Mouse (Mus musculus) myocyte (in vitro differentiated cells): Measurements from ENCODE around the gene Txk. TPM values are rescaled to one million over a fixed set of nuclear protein-coding genes. Genes with fewer than 3 reads are reported as not detected.

Experiments used
- H3K27me3 ChIP-seq: one replicate; pipeline ENCODE4 v1.6.1; 2011; ENCODE audit not compliant: control insufficient read depth, insufficient read depth, insufficient read length
- H3K36me3 ChIP-seq: one replicate; pipeline ENCODE4 v1.6.1; 2011; ENCODE audit not compliant: control insufficient read depth, insufficient read depth
- H3K4me2 ChIP-seq: one replicate; pipeline ENCODE4 v1.6.1; 2011; ENCODE audit warnings: low read depth, control low read depth
- H3K4me3 ChIP-seq: one replicate; pipeline ENCODE4 v1.5.1; 2011; ENCODE audit warnings: mild to moderate bottlenecking, control low read depth, moderate library complexity
- H3K79me2 ChIP-seq: one replicate; pipeline ENCODE4 v1.6.1; 2011; ENCODE audit not compliant: control insufficient read depth, insufficient read depth
- H3ac ChIP-seq: one replicate; pipeline ENCODE4 v1.6.1; 2011; ENCODE audit not compliant: control insufficient read depth, insufficient read length
- CEBPB ChIP-seq: IDR thresholded peaks from 2 replicates; pipeline ENCODE4 v1.6.1; 2011; ENCODE audit warnings: mild to moderate bottlenecking, moderate library complexity; ENCODE audit not compliant: poor library complexity, insufficient read depth, severe bottlenecking
- E2F4 ChIP-seq: IDR thresholded peaks from one replicate; pipeline ENCODE4 v1.6.1; 2011; ENCODE audit warnings: mild to moderate bottlenecking, control low read depth, moderate library complexity; ENCODE audit not compliant: insufficient read depth
- MAX ChIP-seq: IDR thresholded peaks from one replicate; pipeline ENCODE4 v1.6.1; 2011; ENCODE audit warnings: low read depth, mild to moderate bottlenecking, control low read depth
- MYOD1 ChIP-seq, 3 experiments: IDR thresholded peaks; one replicate each; pipeline ENCODE4 v1.6.1; 2011; ENCODE audit warnings: control low read depth in 2 of 3, low read depth in 2 of 3, mild to moderate bottlenecking in 2 of 3, moderate library complexity in 1 of 3; ENCODE audit not compliant: insufficient read length in 2 of 3, control insufficient read depth in 1 of 3
- MYOG ChIP-seq, 3 experiments: IDR thresholded peaks; one replicate each; pipeline ENCODE4 v1.6.1; 2011; ENCODE audit warnings: control low read depth in 2 of 3, low read depth in 2 of 3, mild to moderate bottlenecking in 2 of 3; ENCODE audit not compliant: insufficient read length in 2 of 3, control insufficient read depth in 1 of 3, insufficient read depth in 1 of 3
- POLR2A ChIP-seq: IDR thresholded peaks from one replicate; pipeline ENCODE4 v1.6.1; 2011; ENCODE audit warnings: low read depth, mild to moderate bottlenecking, control low read depth, moderate library complexity; ENCODE audit not compliant: insufficient read length
- POLR2AphosphoS2 ChIP-seq: IDR thresholded peaks from one replicate; pipeline ENCODE4 v1.6.1; 2011; ENCODE audit warnings: low read depth, control low read depth; ENCODE audit not compliant: insufficient read length
- REST ChIP-seq: IDR thresholded peaks from one replicate; pipeline ENCODE4 v1.6.1; 2011; ENCODE audit warnings: mild to moderate bottlenecking, control low read depth, moderate library complexity; ENCODE audit not compliant: insufficient read depth, insufficient read length
- SRF ChIP-seq: IDR thresholded peaks from one replicate; pipeline ENCODE4 v1.6.1; 2011; ENCODE audit warnings: low read depth; ENCODE audit not compliant: control insufficient read depth, insufficient read length
- TCF12 ChIP-seq: IDR thresholded peaks from one replicate; pipeline ENCODE4 v1.6.1; 2011; ENCODE audit warnings: mild to moderate bottlenecking, control low read depth; ENCODE audit not compliant: poor library complexity, insufficient read depth, severe bottlenecking
- TCF3 ChIP-seq: IDR thresholded peaks from one replicate; pipeline ENCODE4 v1.6.1; 2011; ENCODE audit warnings: low read depth, control low read depth; ENCODE audit not compliant: insufficient read length
- USF1 ChIP-seq: IDR thresholded peaks from one replicate; pipeline ENCODE4 v1.6.1; 2011; ENCODE audit warnings: low read depth, mild to moderate bottlenecking, control low read depth, moderate library complexity
- polyA plus RNA-seq: library from polyadenylated mRNA; unstranded; fragments of >200 nt; fragmentation: generic; extraction: Trizol; gene quantifications from one replicate; pipeline ENCODE4 v1.2.1, GENCODE M21; 2012; ENCODE audit warnings: missing spikeins

Txk gene
- polyA plus RNA-seq, 1 experiment = 0.01 TPM

- H3ac ChIP-seq = no peak overlapping the region
- H3K79me2 ChIP-seq = no peaks in the 10 kb centered on the region
- H3K4me2 ChIP-seq = no peak overlapping the region
- no peak overlapping the region for H3K4me3 ChIP-seq
- no peaks in the 10 kb centered on the region for H3K36me3 ChIP-seq
- TF ChIP-seq POLR2AphosphoS2 = no peak
- no peak for TF ChIP-seq USF1
- no peak for TF ChIP-seq SRF
- no peak for TF ChIP-seq POLR2A
- no peaks in the 10 kb centered on the region for H3K27me3 ChIP-seq
Measured at GRCm38 (mm10) chr5:72690516-72690915, 62.1 kb downstream of the Txk start.

- Histone ChIP-seq H3K27me3 (no peaks in the 10 kb centered on the region), H3K36me3 (no peaks in the 10 kb centered on the region)
Measured at GRCm38 (mm10) chr5:72689556-72689955, 63.0 kb downstream of the Txk start.

GRCm38 (mm10) chr5:72681451-72681850, 71.1 kb downstream of the Txk start:
- H3K36me3 ChIP-seq = no peaks in the 10 kb centered on the region

More at GRCm38 (mm10) chr5:72689556-72689955, 63.0 kb downstream of the Txk start:
- no peak overlapping the region for H3ac ChIP-seq
- no peak overlapping the region for H3K4me3 ChIP-seq
- no peak overlapping the region for H3K4me2 ChIP-seq
- H3K79me2 ChIP-seq = no peaks in the 10 kb centered on the region
- no peak for TF ChIP-seq MYOD1 (IDR thresholded peaks at IDR 0.05; ENCODE audit: control insufficient read depth in 1 of 3, insufficient read length in 2 of 3, low read depth in 2 of 3)

DNA sequence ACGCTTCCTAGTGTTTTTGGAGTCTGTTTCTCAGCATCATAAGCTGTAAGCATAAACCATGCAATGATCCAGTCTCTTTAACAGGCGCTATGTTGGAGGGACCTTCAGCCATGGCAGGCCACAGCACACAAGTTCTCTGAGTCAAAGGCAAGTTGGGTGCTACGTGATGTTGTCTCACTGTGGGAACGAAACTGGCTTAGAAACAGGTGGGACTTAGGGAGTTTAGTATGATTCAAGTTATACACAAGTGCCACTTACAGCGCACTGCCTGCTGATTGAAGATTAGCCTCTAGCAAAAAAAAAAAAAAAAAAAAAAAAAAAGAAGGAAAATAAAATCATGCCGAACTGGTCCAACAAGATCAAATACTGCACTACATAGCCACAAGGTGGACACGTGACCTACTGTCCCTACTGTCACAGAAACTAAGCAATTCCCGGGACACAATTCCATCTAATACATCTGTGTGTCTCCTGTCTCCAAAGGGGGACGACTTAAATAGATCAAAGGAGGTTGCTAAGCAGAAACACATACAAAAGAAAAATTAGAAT, 77.5 kb downstream of the Txk start:
- H3K4me2 ChIP-seq = no peak overlapping the region
- H3K79me2 ChIP-seq = no peaks in the 10 kb centered on the region
- no peaks in the 10 kb centered on the region for H3K36me3 ChIP-seq
- H3ac ChIP-seq = no peak overlapping the region
- H3K4me3 ChIP-seq = no peak overlapping the region
- TF ChIP-seq E2F4 (no peak), TCF12 (no peak), MAX (no peak), MYOG (IDR thresholded peaks at IDR 0.05; ENCODE audit: control insufficient read depth in 1 of 3, insufficient read depth in 1 of 3, insufficient read length in 2 of 3, low read depth in 2 of 3) (no peak), CEBPB (no peak), TCF3 (no peak), POLR2A (no peak), SRF (no peak)
- no peaks in the 10 kb centered on the region for H3K27me3 ChIP-seq

More at GRCm38 (mm10) chr5:72681451-72681850, 71.1 kb downstream of the Txk start:
- Histone ChIP-seq H3ac (no peak overlapping the region), H3K4me2 (no peak overlapping the region), H3K27me3 (no peaks in the 10 kb centered on the region), H3K4me3 (no peak overlapping the region), H3K79me2 (no peaks in the 10 kb centered on the region)
- TF ChIP-seq REST (no peak), POLR2AphosphoS2 (no peak), TCF3 (no peak), TCF12 (no peak), SRF (no peak), MYOD1 (IDR thresholded peaks at IDR 0.05; ENCODE audit: control insufficient read depth in 1 of 3, insufficient read length in 2 of 3, low read depth in 2 of 3) (no peak), E2F4 (no peak), USF1 (no peak), MAX (no peak), MYOG (IDR thresholded peaks at IDR 0.05; ENCODE audit: control insufficient read depth in 1 of 3, insufficient read depth in 1 of 3, insufficient read length in 2 of 3, low read depth in 2 of 3) (no peak), CEBPB (no peak), POLR2A (no peak)

DNA sequence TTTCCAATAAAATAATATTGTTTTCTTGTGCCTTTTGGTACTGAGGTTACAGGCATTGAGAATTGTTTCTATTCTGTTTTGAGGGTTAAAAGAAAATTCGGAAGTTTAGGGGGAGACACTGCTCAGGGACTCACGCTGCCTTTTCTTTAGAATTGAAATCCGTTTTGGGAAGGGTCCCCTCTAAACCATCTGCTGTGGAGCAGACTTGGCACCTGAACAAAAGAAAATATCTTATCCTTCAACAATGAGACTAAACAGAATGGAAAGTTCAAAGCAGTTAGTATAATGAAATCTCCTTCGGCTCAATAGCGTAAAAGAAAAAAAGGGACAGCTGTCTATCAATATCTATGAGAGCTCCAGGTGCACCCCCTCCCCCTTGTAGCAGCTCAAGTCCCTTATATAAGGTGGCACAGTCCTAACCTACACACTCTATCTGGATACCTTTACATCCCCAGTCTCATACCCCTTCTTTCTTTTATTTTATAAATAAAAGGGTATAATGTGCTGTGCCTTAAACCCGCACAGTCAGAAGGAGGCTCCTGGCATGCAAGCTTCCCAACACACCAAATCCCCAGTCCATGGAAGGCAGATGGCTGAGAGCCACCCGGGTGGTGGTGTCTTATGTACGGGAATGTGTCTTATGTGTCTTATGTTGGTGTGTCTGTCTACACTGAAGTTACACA, 81.4 kb downstream of the Txk start:
- Histone ChIP-seq H3K4me3 (no peak overlapping the region), H3K27me3 (no peaks in the 10 kb centered on the region), H3ac (no peak overlapping the region), H3K79me2 (no peaks in the 10 kb centered on the region), H3K36me3 (no peaks in the 10 kb centered on the region), H3K4me2 (no peak overlapping the region)
- TF ChIP-seq TCF12 (no peak), SRF (no peak), MYOG (IDR thresholded peaks at IDR 0.05; ENCODE audit: control insufficient read depth in 1 of 3, insufficient read depth in 1 of 3, insufficient read length in 2 of 3, low read depth in 2 of 3) (no peak)
